Mouse (Mus musculus) frontal cortex, adult 2 months (tissue): ENCODE data around the gene Dera. TPM values are rescaled to one million over a fixed set of nuclear protein-coding genes. Genes with fewer than 3 reads are reported as not detected.

Source experiments
- DNase-seq, 2 experiments: peaks; one replicate each; pipeline ENCODE4 v3.0.0; 2022; ENCODE audit warnings: low spot score in 1 of 2; ENCODE audit errors: extremely low spot score in 1 of 2
- polyA plus RNA-seq: library from polyadenylated mRNA; depleted of rRNA; stranded (reverse); fragments of >200 nt; gene quantifications from 2 replicates; pipeline ENCODE4 v1.2.3, GENCODE M21; 2012

Gene Dera
- polyA plus RNA-seq, 1 experiment, result 4.1 TPM

- DNase-seq, result no peak
Measured at GRCm38 (mm10) chr6:137804121-137804520, 49.8 kb downstream of the Dera start.

- no peak for DNase-seq
Measured at GRCm38 (mm10) chr6:137804606-137805005, 50.3 kb downstream of the Dera start.

- DNase-seq, result no peak
Measured at GRCm38 (mm10) chr6:137806342-137806741, 52.0 kb downstream of the Dera start.

GRCm38 (mm10) chr6:137806806-137807205 is 52.5 kb downstream of the Dera start:
- no peak for DNase-seq

- no peak for DNase-seq
Measured at GRCm38 (mm10) chr6:137807296-137807695, 53.0 kb downstream of the Dera start.

GRCm38 (mm10) chr6:137808706-137809105 is 54.4 kb downstream of the Dera start:
- DNase-seq, result no peak

- no peak for DNase-seq
Measured at GRCm38 (mm10) chr6:137810136-137810535, 55.8 kb downstream of the Dera start.

- DNase-seq, result no peak
Measured at GRCm38 (mm10) chr6:137814006-137814405, 59.7 kb downstream of the Dera start.

- DNase-seq, result peak; percentile 19 to 31
Measured at GRCm38 (mm10) chr6:137816508-137816907, 62.2 kb downstream of the Dera start.

GRCm38 (mm10) chr6:137822550-137822949 is 68.2 kb downstream of the Dera start:
- DNase-seq, result no peak

GRCm38 (mm10) chr6:137824046-137825021 is 70.0 kb downstream of the Dera start:
- no peak for DNase-seq

- no peak for DNase-seq
Measured at GRCm38 (mm10) chr6:137825022-137825613, 70.8 kb downstream of the Dera start.

GRCm38 (mm10) chr6:137829056-137829776 is 74.9 kb downstream of the Dera start:
- DNase-seq, result no peak

- no peak for DNase-seq
Measured at GRCm38 (mm10) chr6:137836799-137837198, 82.5 kb downstream of the Dera start.

- DNase-seq, result peak in 1 of 2 experiments; percentile 62
Measured at GRCm38 (mm10) chr6:137843337-137843736, 89.0 kb downstream of the Dera start.

- DNase-seq, result no peak
Measured at GRCm38 (mm10) chr6:137857198-137858194, 103.2 kb downstream of the Dera start.

- no peak for DNase-seq
Measured at GRCm38 (mm10) chr6:137869903-137870580, 115.7 kb downstream of the Dera start.

GRCm38 (mm10) chr6:137870667-137871066 is 116.3 kb downstream of the Dera start:
- peak; percentile 61 to 76 for DNase-seq

GRCm38 (mm10) chr6:137872055-137872735 is 117.8 kb downstream of the Dera start:
- DNase-seq, result peak; percentile 41 to 87
